Mouse (Mus musculus) spleen, adult 18-20 months (tissue): ENCODE measurements around the gene Tpk1.
"Not testable (repeated sequence)": the region's sequence is repeated elsewhere in the genome, so short reads cannot be mapped to it uniquely, and the experiment has no call there.

Source experiments
- DNase-seq, 2 experiments: peaks; one replicate each; pipeline ENCODE4 v3.0.0; 2022; ENCODE audit warnings: mixed read lengths in 2 of 2

Tpk1 gene

GRCm38 (mm10) chr6:43638865-43639264 is 27.2 kb downstream of the Tpk1 start:
- no peak for DNase-seq

- no peak for DNase-seq
These were observed 28.0 kb downstream of the Tpk1 start for GRCm38 (mm10) chr6:43638119-43638518.

GRCm38 (mm10) chr6:43636980-43637638 is 29.0 kb downstream of the Tpk1 start:
- no peak for DNase-seq

GRCm38 (mm10) chr6:43633308-43633963 is 32.6 kb downstream of the Tpk1 start:
- no peak for DNase-seq

- DNase-seq = no peak
These were observed 33.2 kb downstream of the Tpk1 start for GRCm38 (mm10) chr6:43632871-43633270.

- not testable (repeated sequence) for DNase-seq
These were observed 42.6 kb downstream of the Tpk1 start for GRCm38 (mm10) chr6:43623448-43623847.

- DNase-seq = no peak
These were observed 46.8 kb downstream of the Tpk1 start for GRCm38 (mm10) chr6:43619258-43619657.

- no peak for DNase-seq
These were observed 54.3 kb downstream of the Tpk1 start for GRCm38 (mm10) chr6:43611770-43612169.

GRCm38 (mm10) chr6:43590841-43591541 is 75.1 kb downstream of the Tpk1 start:
- no peak for DNase-seq

- no peak for DNase-seq
These were observed 80.8 kb downstream of the Tpk1 start for GRCm38 (mm10) chr6:43585274-43585673.

GRCm38 (mm10) chr6:43581809-43582208 is 84.3 kb downstream of the Tpk1 start:
- DNase-seq = no peak

- DNase-seq = no peak
These were observed 98.2 kb downstream of the Tpk1 start for GRCm38 (mm10) chr6:43567885-43568284.

GRCm38 (mm10) chr6:43562474-43562873 is 103.6 kb downstream of the Tpk1 start:
- no peak for DNase-seq

GRCm38 (mm10) chr6:43551410-43551809 is 114.7 kb downstream of the Tpk1 start:
- DNase-seq = no peak

- DNase-seq = no peak
These were observed 119.5 kb downstream of the Tpk1 start for GRCm38 (mm10) chr6:43546537-43546936.

GRCm38 (mm10) chr6:43537252-43537870 is 128.7 kb downstream of the Tpk1 start:
- DNase-seq = no peak

- no peak for DNase-seq
These were observed 130.6 kb downstream of the Tpk1 start for GRCm38 (mm10) chr6:43535459-43535858.

- DNase-seq = no peak
These were observed 132.8 kb downstream of the Tpk1 start for GRCm38 (mm10) chr6:43533323-43533722.

GRCm38 (mm10) chr6:43532822-43533221 is 133.3 kb downstream of the Tpk1 start:
- no peak for DNase-seq

- DNase-seq = no peak
These were observed 134.1 kb downstream of the Tpk1 start for GRCm38 (mm10) chr6:43531996-43532395.

GRCm38 (mm10) chr6:43528996-43529395 is 137.1 kb downstream of the Tpk1 start:
- no peak for DNase-seq

GRCm38 (mm10) chr6:43525028-43525427 is 141.1 kb downstream of the Tpk1 start:
- DNase-seq = no peak

- no peak for DNase-seq
These were observed 144.0 kb downstream of the Tpk1 start for GRCm38 (mm10) chr6:43522046-43522445.

- DNase-seq = no peak
These were observed 145.9 kb downstream of the Tpk1 start for GRCm38 (mm10) chr6:43520218-43520617.
